Mouse (Mus musculus) thymus, postnatal 25 days (tissue): ENCODE measurements around the gene Chat.
"Not testable (repeated sequence)": the region's sequence is repeated elsewhere in the genome, so short reads cannot be mapped to it uniquely, and the experiment has no call there.

ENCODE experiments used
- DNase-seq: peaks from one replicate; pipeline ENCODE4 v3.0.0; 2022

Gene Chat

DNA sequence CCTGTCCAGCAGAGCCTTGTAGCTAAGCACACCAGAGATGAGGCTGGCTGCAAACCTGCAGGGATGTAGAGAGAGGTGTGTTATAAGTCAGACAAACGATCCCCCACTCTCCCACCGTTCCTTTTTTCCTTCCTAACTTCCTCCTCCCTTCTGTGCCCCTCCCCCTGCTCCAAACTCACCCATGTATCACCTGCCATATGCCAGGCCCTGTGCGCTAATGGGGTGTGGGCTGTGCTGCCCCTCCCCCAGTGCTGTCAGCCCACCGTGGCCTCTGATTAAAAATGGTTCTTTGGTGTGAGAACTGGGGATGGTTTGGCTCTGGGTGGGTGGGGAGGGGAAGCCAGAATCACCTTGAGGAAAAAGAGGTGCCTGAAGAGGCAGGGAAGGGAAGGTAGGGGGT, 13.2 kb downstream of the Chat start:
- DNase-seq = no peak

DNA sequence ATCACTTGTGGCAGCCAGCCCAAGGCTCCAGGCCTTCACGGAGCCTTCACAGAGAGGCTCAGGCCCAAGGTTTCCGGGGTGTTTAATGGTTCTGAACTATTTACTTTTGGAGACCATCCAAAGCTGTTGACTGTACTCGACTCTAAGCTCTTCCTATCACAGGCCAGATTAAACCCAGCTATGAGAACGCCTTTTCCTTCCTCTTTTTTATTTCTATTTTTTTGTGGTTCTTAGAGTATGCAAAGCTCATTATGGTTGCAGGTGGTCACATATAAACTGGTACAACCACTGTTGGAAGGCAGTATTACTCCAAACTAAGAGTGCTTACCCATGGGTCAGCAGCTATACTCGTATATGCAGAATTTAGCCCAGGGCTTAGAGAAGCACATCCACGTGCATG, 18.8 kb downstream of the Chat start:
- DNase-seq = no peak

DNA sequence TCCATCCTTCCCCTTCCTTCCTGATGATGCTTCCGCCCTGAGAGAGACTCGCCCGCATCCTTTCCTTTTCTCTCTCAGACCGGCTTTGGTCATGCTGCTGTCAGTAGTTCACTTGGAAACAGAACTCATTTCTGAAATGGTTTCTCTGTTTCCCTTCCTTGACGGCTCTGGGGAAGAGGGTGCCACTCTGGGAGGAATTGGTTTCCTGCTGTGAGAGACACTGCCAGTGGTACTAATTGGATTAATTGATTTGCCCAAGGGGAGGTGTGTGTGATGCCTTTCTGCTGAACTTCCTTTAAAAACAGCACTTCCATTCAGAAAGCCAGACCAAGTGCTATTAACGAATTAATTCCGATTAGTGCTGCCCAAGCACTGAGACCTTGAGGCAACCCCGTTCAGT, 22.3 kb downstream of the Chat start:
- DNase-seq = no peak

DNA sequence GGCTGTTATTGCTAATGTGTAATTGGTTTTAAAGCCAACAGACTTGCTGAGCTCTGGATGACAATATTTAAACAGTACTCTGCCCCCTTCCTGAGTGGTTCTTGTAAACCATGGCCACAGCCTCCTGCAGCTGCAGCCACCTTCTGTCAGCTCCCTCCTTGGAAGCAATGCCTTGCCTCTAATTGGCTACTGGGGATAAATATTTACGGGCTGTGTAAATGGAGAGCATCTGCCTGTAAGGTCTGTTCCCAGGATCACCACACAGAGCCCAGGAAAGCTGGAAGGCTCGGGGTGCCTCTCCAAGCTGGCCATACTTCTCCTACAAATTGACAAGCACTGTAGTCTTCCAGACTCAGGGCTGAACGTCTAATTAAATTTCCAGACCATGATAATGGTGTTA, 26.0 kb downstream of the Chat start:
- DNase-seq = no peak

DNA sequence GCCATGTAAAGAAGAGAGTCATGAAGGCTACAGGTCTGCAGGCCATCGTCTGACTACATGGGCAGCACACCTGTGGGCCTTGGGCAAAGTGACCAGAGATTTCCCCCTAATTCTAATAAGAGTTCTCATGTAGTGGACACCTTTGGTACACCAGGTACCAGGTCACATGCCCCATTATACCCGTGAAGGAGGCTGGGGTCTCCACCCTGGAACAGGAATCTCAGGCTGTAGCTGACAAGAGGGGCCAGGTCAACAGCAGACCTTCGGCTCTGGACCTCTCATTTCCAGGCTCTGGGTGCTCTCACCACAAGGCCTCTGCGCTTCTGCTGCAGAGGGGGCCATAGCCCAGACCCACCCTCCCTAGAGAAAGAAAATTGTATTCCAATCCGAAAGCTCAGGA, 26.5 kb downstream of the Chat start:
- DNase-seq = no peak

DNA sequence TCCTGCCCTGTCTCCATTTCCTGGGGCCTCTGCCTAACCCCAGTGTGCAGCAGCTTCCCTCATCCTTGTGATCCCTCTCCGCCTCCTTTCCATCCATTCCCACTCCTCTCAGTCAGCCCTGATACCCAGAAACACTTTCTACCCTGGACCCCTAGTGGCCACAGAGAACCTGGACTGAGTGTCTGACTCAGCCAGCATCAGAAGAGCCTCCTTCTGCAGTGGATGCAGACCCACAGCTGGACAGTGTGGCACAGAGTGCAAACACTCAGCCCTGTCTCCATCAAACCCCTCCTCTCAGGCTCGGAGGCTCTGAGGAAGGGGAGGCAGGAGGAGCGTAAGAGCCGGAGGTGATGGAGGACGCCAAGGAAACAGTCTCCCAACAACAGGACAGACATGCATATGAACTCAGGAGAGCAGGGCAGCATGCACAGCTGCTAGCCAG, 28.4 kb downstream of the Chat start:
- DNase-seq = no peak

DNA sequence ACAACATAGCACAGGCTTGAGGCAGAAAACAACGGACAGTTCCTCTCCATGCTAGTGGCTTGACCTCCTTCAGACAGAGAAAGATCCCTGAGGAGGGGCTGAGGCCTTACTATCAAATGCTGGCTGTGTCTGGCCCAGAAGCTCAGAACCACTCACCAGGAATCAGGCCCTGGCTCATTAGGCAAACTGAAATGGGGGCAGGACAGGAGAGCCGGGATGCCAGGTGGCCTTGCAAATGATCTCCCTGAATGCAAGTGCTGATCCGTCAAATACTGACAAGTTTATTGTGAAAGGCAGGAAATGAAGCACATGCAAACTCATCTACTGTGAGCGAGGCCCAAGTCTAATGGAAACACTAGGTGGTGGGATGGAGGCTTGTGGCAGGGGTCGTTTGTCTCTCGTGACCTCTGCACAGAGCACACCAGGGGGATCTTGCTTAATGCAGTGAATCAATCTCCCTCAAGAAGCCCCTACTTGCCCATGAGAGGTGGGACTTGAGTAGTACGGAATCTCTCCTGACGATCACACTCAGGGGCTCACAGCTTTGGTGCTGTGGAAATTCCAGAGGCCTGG, 36.7 kb downstream of the Chat start:
- DNase-seq = no peak

DNA sequence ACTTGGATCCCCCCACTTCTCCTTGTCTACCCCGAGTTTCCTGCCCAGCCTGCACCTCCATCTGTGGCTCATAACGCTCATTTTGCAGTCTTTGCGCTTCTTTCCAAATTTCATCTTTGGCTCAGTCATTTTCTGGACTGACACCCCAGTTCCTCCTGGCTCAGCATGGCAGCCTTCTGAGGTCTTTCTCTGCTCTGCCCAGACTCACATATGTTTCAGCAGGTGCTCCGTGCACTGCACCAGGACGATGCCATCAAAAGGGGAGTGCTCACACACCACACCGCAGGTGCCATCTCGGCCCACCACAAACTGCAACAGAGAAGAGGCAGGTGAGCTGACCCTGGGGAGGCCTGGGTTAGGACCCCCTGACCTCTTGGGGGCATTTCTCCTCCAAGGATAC, 41.8 kb downstream of the Chat start:
- no peak for DNase-seq

DNA sequence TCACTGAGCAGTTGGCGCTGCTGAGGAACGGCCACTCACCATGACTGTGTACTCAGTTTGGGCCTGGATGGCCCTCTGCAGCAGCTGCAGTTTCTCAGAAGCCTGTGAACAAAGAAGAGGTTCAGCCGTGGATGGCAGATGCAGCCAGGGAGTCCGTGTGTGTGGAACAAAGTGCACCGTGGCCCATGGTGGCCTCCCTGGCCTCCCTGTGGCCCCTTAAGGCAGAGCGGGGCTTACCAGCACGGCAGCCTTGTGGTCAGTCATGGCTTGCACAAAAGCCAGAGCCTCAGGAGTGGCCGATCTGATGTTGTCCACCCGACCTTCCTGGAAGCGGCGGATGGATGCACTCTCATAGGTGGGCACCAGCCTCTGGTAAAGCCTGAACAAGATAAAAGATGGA, 47.0 kb downstream of the Chat start:
- DNase-seq = no peak

DNA sequence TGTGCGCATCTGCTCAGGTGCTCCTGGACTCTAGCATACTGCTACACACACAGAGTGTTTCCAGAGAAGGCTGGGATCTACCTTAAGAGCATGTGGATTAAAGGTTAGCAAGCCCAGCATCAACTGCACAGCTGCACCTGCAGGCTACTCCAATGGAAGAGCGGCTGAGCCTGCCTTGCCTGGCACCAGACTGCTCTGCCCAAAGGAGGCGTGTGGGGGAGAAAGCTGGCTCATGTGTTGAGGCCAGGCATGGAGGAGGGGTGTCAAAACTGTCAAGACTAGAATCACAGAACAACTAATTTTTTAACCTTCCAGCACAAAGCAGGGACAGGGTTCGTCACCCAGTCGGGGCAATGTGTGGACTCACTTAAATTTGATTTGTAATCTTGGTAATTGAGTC, 53.7 kb downstream of the Chat start:
- DNase-seq = no peak

DNA sequence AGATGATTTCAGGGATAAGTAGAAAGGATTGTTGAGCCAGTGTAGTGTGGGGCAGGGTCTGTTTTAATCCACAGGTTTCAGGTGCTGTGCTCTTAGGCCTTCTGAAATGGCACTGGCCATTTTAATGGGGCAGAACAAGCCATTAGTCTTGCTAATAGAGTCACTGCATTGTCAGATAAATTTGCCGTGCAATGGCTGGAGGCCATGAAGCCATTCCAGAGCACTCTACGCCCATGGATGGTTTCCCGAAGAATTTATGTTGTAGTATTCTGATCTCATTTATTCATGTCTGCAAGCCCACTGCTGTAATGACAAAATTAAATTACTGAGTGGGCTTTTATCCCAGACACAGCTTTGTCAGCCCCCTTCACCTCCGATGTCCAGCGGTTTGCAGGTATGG, 55.7 kb downstream of the Chat start:
- no peak for DNase-seq

DNA sequence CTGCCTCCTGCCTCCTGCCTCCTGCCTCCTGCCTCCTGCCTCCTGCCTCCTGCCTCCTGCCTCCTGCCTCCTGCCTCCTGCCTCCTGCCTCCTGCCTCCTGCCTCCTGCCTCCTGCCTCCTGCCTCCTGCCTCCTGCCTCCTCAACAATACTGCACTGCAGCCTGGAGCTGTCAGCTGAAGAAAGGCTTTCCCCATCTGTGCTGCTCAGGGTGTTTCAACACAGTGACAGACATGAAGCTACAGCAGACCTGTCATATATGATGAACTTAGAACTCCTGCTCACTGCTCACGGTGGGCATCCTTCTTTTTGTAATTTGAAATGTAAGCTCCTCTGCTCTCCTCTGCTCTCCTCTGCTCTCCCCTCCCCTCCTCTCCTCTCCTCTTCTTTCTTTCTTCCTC, 60.4 kb downstream of the Chat start:
- not testable (repeated sequence) for DNase-seq

DNA sequence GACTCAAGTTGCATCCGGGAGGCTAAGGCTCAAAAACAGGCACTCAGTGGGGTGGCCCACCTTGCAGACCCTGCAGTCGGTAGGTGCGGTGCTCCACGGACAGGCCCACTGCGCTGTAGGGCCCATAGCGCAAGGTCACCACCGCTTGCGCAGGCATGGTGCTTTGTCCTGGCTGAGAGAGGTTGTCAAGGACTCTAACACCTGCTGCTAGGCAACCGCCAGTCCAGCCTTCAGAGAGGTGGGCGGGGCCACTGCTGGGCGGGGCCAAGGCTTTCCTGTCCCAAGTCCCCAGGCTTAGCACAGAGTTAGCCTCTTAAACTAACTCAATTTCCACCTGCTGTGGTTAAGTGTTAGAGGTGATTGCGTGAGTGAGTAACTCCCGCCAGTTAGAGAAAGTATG, 77.6 kb downstream of the Chat start, which contains the start of gene 1700024G13Rik:
Gene 1700024G13Rik, minus strand, starts transcription at position 196 of the 400 bp plus-strand sequence.
- peak; percentile 29 for DNase-seq

DNA sequence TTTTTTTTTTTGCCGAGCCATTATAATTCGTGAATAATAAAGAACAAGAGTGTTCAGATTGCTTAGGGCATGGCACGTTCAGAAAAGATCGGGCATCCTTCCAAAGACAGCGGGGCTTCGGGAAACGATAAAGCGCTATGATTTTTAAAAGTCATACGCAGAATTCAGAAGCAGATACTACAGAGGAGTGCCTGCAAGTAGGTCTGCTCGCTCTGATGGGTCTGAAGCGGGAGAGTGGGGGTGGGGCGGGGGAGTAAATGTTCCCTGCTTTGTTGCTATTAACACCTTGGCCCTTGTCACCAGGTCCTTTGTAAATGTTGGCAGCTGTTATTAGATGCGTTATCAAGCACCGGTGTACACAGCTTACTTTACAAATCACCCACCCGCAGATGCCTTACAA, 84.2 kb downstream of the Chat start:
- DNase-seq = no peak

DNA sequence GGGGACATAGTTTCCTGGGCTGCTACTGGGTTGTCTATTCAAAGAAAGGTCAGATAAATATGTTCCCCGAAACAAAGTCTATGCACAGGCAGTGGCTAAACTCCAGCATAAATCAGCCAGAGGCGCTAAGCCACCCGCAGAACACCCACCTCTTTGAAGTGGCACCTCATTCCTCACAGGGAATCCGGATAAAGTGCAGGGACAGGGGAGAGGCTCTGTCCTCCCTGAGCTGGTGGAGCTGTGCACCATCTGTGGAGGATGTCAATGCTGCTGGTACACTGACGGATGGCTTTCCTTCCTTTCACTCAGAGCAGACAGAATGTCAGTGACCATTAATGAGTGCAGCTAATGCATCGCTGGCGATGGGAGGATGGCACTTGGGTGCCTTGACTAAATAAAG, 84.7 kb downstream of the Chat start:
- DNase-seq = no peak

DNA sequence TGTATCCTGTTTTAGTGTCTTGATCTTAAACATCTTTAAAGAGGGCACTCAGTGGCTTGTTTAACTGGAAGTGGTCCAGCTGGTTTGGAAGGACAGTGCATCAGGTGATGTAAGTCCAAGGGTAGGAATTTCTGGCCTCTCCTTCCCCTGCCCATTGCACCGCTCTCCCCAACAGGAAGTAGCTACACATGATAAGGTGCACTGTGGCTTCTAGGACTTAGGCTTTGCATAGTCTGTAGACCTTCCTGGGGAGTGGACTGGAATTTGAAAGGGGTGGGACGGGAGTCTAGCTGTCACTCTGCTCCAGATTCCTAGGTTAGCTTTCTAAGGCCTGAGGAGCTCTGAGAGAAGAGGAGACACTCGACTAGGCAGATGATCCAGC, 85.7 kb downstream of the Chat start:
- no peak for DNase-seq

DNA sequence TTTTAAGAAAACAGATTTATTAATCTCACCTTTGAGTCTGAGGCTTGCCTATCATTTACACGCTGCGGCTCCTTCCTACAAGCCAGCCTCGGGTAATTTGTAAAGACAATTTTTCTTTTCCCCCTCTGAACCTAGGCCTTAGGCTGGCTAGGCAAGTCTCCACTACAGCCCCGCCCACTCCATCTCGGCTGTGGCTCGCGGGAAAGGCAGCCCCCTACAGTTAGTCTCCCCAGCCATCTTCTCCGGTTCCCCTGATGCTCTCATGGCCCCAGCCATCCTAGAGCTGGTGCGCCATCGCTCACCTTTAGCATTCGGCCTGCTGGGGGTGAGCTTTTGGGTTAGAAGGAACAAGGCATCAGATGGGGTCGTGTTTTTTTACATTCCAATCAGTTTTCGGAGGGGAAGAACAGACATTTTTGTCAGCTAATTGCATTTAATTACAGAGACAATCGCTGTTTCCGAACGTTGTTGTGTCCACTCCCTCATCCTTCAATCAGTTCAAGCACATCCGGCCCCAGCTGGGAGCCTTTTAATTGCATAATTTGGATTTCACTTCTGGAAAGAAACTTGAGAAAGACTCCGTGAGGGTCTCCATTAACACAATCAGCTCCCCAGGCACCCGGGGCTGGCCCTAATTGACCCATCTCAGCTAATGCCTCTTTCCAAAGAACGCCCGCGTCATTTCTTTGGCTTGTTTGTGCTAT, 86.2 kb downstream of the Chat start:
- no peak for DNase-seq

DNA sequence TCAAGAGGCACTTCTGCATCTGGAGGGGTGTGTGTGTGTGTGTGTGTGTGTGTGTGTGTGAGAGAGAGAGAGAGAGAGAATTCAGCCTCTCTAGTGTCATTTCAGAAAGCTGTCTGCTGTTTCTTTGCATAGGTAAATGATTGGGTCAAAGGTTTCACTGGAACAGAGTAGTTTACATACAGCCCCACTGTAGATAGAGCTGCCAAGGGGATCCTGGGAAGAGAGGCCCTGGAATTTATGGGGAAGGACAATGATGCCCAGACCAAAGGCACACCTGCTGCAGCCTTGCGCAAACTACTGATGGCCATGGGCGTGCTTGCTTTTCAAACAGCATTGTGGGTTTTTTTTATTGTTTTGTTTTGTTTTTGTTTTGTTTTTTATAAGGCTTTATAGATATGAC, 93.3 kb downstream of the Chat start:
- no peak for DNase-seq

DNA sequence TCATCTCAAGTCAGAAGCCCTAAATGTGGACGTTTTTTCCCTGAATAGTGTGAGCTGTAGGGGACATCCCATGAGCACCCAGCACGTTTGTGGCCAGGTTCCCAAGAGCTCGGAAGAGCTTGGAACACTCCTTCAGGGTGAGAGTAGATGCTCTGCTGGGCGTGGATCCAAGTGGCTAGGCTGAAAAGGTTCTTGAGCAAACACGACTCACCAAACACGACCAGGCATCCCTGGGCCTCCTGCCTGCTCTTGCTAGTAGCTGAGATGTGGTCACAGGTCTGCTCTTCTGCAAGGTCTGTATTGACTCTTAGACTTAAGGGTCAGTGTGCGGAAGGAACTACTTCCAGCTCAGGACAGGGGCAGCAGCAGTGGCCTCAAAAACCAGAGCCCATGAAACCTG, 96.0 kb downstream of the Chat start:
- DNase-seq = no peak

DNA sequence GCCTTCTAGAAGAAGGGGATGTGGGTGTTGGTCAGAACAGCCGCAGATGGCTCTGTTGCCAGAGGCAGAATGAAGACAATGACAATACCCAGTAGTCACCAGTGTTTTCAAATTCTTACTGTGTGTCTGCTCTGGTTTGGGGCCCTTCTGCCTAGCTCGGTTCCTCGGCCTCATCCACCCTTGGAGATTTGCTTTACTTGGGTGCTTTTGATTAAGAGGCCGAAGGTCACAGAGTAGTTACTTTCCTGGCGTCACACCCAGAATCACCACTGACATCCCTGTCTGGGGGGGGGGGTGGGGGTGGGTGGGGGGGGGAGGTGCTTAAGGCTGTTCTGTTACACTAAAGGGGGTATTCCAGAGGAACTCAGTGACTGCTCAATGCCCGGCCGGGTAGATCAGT, 101.4 kb downstream of the Chat start:
- no peak for DNase-seq
